Mouse (Mus musculus): ENCODE measurements around the gene Rdx.

DNA sequence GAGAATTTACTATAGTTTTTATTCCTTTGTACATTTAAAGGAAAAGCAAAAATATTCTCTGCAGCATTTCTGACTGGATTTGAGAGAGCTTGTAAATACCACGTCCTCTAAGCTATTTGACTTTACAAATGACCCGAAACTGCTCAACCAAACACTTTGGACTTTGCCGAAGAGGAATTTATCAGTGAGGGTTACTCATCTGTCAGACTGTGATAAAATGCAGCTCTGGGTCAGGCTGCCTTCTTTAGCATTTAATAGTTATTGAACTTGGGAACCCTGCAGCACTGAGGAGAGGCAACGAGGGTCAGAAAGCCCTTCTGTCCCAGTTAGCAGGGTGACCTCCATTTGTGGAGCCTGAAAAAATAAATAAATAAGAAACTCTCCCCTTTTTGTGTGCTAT, 43.5 kb upstream of the Rdx start:
- TF ChIP-seq MYOD1 (IDR thresholded peaks at IDR 0.05; ENCODE audit: control insufficient read depth, insufficient read length, low read depth) = no peak
- no peak for TF ChIP-seq MYOG (IDR thresholded peaks at IDR 0.05; ENCODE audit: control insufficient read depth, extremely low read depth, insufficient read length)
- no peak for TF ChIP-seq CTCF (IDR thresholded peaks at IDR 0.05; ENCODE audit: control insufficient read depth, insufficient read depth, insufficient read length)
